Comparison of ENCODE assay signal across 13 mouse cellular contexts in genomic region chr17:93199218-93199617, GRCm38 (mm10). TPM values are rescaled to one million over a fixed set of nuclear protein-coding genes. Genes with fewer than 3 reads are reported as not detected.
DNase-seq lines count a peak whose midpoint lies in the region; ATAC-seq lines count a peak whose summit lies in the region.
"Had no signal": no experiment of that assay in that cellular context is flagged by ENCODE, and none has a peak within 500 bp of the region (broad histone marks: within the 10 kb centered on the region; RNA-seq: fewer than 3 reads in every experiment).

No protein-coding gene starts in this region.

- H3K9ac ChIP-seq in forebrain, embryonic 11.5 days (ENCODE audit: low read length): no peak overlapping the region
- no peak overlapping the region for H3K9ac ChIP-seq in limb, embryonic 12.5 days (replicated peaks)
- peak overlapping the region; percentile 47 for H3K9ac ChIP-seq in neural tube, embryonic 14.5 days (replicated peaks; ENCODE audit: low read depth, low read length)
- H3K9ac ChIP-seq: heart, embryonic 15.5 days had no signal

- no peaks in the 10 kb centered on the region for H3K9me3 ChIP-seq in forebrain, embryonic 11.5 days (ENCODE audit: control insufficient read depth, low read length)
- no peaks in the 10 kb centered on the region for H3K9me3 ChIP-seq in limb, embryonic 12.5 days
- H3K9me3 ChIP-seq in neural tube, embryonic 14.5 days (ENCODE audit: control insufficient read depth, low read length): no peaks in the 10 kb centered on the region
- H3K9me3 ChIP-seq: heart, embryonic 15.5 days had no signal

- H3K4me2 ChIP-seq in forebrain, embryonic 11.5 days (ENCODE audit: low read depth, low read length, severe bottlenecking): peak overlapping the region; percentile 56
- peak overlapping the region; percentile 20; the same call in 1 of the 2 replicates for H3K4me2 ChIP-seq in limb, embryonic 12.5 days
- peak overlapping the region; percentile 67 for H3K4me2 ChIP-seq in neural tube, embryonic 14.5 days (ENCODE audit: low read depth, low read length)
- H3K4me2 ChIP-seq: heart, embryonic 15.5 days had no signal

- peaks cover 20% of the 10 kb centered on the region for H3K4me1 ChIP-seq in forebrain, embryonic 11.5 days (replicated peaks; ENCODE audit: control insufficient read depth, insufficient read depth, low read length)
- H3K4me1 ChIP-seq in limb, embryonic 12.5 days (replicated peaks): peaks cover 29% of the 10 kb centered on the region
- peaks cover 5% of the 10 kb centered on the region; the same call in 1 of the 2 replicates for H3K4me1 ChIP-seq in neural tube, embryonic 14.5 days (ENCODE audit: control insufficient read depth, insufficient read depth, low read length)

- WGBS in forebrain, embryonic 11.5 days: 2% methylated on average over 15 of the region's 15 CpGs
- under 1% methylated on average over 15 of the region's 15 CpGs for WGBS in limb, embryonic 12.5 days
- 1% methylated on average over 15 of the region's 15 CpGs for WGBS in neural tube, embryonic 14.5 days

- peak overlapping the region; percentile 31; the same call in 1 of the 2 replicates for H3K4me3 ChIP-seq in forebrain, embryonic 11.5 days (ENCODE audit: low read depth, low read length)
- no peak overlapping the region for H3K4me3 ChIP-seq in limb, embryonic 12.5 days (replicated peaks)
- H3K4me3 ChIP-seq in neural tube, embryonic 14.5 days (ENCODE audit: low read depth, low read length): peak overlapping the region; percentile 43
- H3K4me3 ChIP-seq: heart, embryonic 15.5 days had no signal

- peaks cover 43% of the 10 kb centered on the region for H3K27me3 ChIP-seq in forebrain, embryonic 11.5 days (ENCODE audit: control insufficient read depth, insufficient read depth, low read length)
- H3K27me3 ChIP-seq in limb, embryonic 12.5 days: peaks cover 65% of the 10 kb centered on the region
- peaks cover 17% of the 10 kb centered on the region; the same call in 1 of the 2 replicates for H3K27me3 ChIP-seq in neural tube, embryonic 14.5 days (ENCODE audit: control insufficient read depth, insufficient read depth, low read length)

- H3K36me3 ChIP-seq in forebrain, embryonic 11.5 days (ENCODE audit: control insufficient read depth, insufficient read depth, low read length): no peaks in the 10 kb centered on the region
- no peaks in the 10 kb centered on the region for H3K36me3 ChIP-seq in limb, embryonic 12.5 days
- H3K36me3 ChIP-seq in neural tube, embryonic 14.5 days (ENCODE audit: control insufficient read depth, insufficient read depth, low read length): no peaks in the 10 kb centered on the region
- H3K36me3 ChIP-seq: heart, embryonic 15.5 days had no signal

- H3K27ac ChIP-seq in forebrain, embryonic 11.5 days (ENCODE audit: low read depth, low read length): no peak overlapping the region
- no peak overlapping the region for H3K27ac ChIP-seq in limb, embryonic 12.5 days
- H3K27ac ChIP-seq in neural tube, embryonic 14.5 days (ENCODE audit: low read depth, low read length): peak overlapping the region; percentile 82
- H3K27ac ChIP-seq: heart, embryonic 15.5 days; kidney, postnatal 0 days had no signal

- peak; percentile 17 for DNase-seq in embryo, embryonic 11 days
- DNase-seq in forebrain, embryonic 11.5 days (ENCODE audit: low spot score): peak; percentile 48
- no peak for DNase-seq in layer of hippocampus, adult 11-12 months (ENCODE audit: low spot score)
- DNase-seq in adrenal gland, adult (ENCODE audit: inconsistent age in 2 of 2, low spot score in 1 of 2): no peak
- no peak for DNase-seq in urinary bladder, postnatal 14 days (ENCODE audit: low spot score)
- DNase-seq: cerebellum, adult 11-12 months; spleen, adult 18-20 months; thymus, postnatal 14 days had no signal

- ATAC-seq in forebrain, embryonic 11.5 days (replicated peaks; ENCODE audit: low FRiP score): no peak
- no peak for ATAC-seq in limb, embryonic 12.5 days (ENCODE audit: insufficient number of reproducible peaks, insufficient read depth, low FRiP score, low TSS enrichment, low read depth)
- ATAC-seq in neural tube, embryonic 14.5 days (ENCODE audit: low read depth): no peak

RNA-seq across cellular contexts. Expression of gene Adcyap1, which starts 0.4 kb away (rescaled TPM):
- 6.6 and 8.1 TPM in 2 replicates for polyA plus RNA-seq in forebrain, embryonic 11.5 days (2014; fragmentation: Nextera tagmentation; extraction: Ambion mirVana)
- 1.0 and 1.2 TPM in 2 replicates for polyA plus RNA-seq in limb, embryonic 12.5 days (2016; fragmentation: Nextera tagmentation; extraction: Ambion mirVana)
- polyA plus RNA-seq in neural tube, embryonic 14.5 days (2014; fragmentation: Nextera tagmentation; extraction: Ambion mirVana): 41.9 and 45.2 TPM in 2 replicates
- polyA plus RNA-seq: liver, adult 2 months had no signal

Comparison
In these comparisons a context has a peak if more than half of its experiments do, and no peak if none do; other contexts are left out.
1. DNase-seq: peak in embryo, embryonic 11 days (single experiment) and forebrain, embryonic 11.5 days (single experiment); none in layer of hippocampus, adult 11-12 months (single experiment), adrenal gland, adult (0 of 2) and urinary bladder, postnatal 14 days (single experiment).
2. Peak in every context shown above with its lines, with median percentiles within 50 percentile points of each other: H3K4me2 ChIP-seq.